Mouse (Mus musculus): ENCODE results near the gene Ifi202b.

GRCm38 (mm10) chr1:173973111-173973510 is 9.4 kb downstream of the Ifi202b start:
- TF ChIP-seq CTCF (IDR thresholded peaks at IDR 0.05; ENCODE audit: extremely low read depth, insufficient read depth, insufficient read length, insufficient replicate concordance) (no peak), POLR2A (IDR thresholded peaks at IDR 0.05; ENCODE audit: low read depth, low read length) (no peak)
